Mouse (Mus musculus) layer of hippocampus, postnatal 36 days (tissue): Measurements from ENCODE around the gene Aldh3b2. TPM values are rescaled to one million over a fixed set of nuclear protein-coding genes. Genes with fewer than 3 reads are reported as not detected.

ENCODE experiments used
- DNase-seq, 2 experiments: peaks; one replicate each; pipeline ENCODE4 v3.0.0; 2022
- total RNA-seq, 2 experiments: library from RNA; stranded (reverse); gene quantifications; 2 replicates each; pipeline ENCODE4 v1.2.3; 2021

Aldh3b2 gene
- total RNA-seq, 2 experiments from 2014 or later, result 0.72 to 0.86 TPM

DNA sequence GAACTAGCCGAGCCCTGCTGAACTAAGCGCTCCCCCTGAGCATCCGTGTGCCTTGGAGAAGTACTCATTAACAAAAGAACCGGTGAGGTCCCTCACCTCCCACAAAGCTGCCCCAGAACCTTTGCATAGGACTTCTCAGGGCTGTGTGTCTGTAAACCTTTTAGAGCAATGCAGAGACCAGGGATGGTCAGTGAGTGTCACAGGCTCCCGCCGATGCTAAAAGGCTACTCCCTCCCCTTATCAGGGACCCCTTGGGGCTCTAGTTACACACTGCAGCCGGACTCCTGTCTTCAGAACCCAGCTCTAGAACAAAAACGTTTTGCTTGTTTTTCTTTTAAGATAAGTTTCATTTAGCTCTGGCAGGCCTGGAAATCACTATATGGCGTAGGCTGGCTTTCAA lies 40.9 kb downstream of the Aldh3b2 start:
- DNase-seq, result no peak

DNA sequence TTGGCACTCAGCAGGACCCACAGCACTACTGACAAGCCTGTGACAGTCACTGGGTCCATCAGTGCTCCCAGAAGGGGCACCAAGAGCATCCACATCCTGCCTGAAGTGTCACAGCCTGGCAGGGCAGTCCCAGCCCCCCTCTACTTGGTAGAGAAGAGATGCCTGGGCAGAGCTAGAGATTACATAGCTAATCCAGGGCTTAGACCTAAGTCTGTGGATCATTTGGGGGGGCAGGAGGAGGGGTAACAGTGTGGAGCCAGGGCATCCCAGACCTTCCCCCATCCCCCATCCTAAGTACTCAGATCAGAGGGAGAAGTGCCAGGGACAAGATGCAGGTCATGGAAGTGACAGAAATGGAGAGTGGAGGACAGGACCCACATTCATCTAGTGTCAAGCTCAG lies 42.7 kb downstream of the Aldh3b2 start:
- DNase-seq, result no peak

- no peak for DNase-seq
These were observed 43.5 kb downstream of the Aldh3b2 start for GRCm38 (mm10) chr19:4015635-4016034.

DNA sequence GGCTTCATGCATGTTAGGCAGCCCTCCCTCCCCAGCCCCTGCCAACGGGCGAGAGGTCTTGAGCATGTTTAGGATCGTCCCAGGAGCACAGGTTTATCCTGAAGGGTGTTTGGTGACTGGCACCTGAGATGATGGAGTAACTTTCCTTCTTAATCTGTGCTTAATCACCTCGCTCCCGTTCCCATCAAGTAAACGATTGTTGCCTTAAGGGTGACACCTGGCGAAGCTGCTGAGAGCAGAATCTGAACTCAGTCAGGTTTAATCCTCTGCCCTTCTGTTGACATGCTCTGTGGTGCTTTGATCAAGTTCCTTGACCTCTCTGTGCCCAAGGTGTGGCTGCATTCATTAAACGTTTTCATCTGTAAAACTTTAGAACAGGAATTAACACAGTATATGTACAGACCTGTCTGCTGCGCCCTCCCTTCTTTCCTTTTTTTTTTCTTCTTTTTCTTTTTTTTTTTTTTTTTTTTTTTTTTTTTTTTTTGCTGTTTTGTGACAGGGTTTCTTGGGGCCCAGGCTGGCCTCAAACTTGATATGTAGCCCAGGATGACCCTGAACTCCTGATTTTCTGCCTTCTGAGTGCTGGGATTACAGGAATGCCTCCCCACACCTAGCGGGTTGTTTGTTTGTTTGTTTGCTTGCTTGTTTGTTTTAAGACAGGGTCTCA lies 45.9 kb downstream of the Aldh3b2 start:
- DNase-seq, result no peak

DNA sequence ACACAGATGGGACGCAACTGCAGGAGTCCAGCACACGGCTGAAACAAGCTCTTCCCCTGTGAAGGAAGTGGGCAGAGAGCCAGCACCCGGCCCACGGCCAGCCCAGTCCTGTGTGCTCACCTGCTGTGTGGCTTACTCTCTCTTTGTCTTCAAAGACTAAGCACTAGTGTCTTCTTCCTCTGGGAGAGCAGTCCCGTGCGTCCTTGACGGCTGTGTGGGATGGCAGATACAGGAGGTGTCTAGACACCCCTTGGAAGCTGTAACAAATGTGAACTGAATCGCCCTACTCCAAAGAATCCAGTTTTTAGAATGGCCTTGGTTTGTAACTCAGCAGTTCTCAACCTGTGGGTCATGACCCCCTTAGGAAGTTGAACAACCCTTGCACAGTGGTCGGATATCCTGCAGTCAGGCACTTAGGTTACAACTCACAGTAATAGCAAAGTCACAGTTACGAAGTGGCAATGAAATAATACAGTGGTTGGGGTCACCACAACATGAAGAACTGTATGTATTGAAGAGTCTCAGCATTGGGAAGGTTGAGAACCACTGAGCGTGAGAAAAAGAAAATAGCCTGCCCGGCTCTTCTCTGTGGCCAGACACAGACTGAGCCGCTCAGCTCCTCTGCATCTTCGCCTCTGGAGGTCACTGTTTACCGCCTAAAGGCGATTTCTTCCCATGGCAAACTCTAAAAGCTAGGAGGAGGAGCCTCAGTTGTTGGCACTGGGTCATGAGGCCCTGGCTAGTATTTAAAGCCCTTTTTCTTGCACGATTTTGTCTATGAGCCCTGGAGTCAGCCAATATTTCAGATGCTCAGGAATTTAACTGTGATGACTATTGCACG lies 46.8 kb downstream of the Aldh3b2 start:
- peak; percentile 71 to 77 for DNase-seq

DNA sequence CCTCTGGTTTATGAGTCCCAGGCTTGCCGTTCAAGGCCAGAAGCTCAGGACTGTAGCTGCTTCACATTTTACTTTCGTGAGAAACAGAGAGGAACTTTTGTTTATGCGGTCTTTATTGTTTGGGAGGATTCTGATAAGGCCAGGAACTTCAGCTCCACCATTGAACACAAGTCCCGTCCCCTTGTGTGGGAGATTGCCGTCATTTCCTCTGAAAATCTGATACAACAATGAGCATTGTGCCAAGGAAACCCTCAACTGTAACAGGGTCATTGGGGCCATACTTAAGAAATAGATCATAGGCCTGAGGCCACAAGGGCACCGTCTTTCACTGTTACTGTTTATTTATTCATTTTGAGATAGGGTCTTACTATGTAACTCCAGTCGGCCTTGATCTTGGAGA lies 51.1 kb downstream of the Aldh3b2 start:
- DNase-seq, result no peak

DNA sequence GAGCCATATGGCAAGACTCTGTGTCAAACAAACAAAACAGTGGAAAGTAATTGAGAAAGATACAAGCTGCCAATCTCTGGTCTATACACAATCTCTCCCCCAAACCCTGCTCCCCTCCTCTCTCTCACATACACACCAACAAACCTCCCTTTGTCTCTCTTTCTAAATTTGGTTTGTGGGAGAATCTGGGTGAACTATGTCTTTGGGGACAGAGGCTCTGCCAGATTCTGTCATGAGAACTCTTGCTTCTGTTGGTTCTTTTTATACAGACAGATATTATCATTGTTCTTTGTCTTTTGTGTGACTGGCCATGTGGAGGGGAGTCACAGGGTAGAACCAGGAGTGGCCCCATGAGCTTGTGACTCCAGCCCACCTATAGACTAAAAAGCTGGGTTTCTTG lies 55.4 kb downstream of the Aldh3b2 start:
- no peak for DNase-seq

Other genes with a start within 250 kb of the Aldh3b2 start
- 10 to 100 TPM; 56.6 to 60.1 TPM for gene Kmt5b, start 204.9 kb upstream of the Aldh3b2 start, total RNA-seq
- gene Chka, start 120.6 kb upstream of the Aldh3b2 start, total RNA-seq, result 100 to 1,000 TPM; 106 to 122 TPM
- gene Tcirg1, start 65.2 kb upstream of the Aldh3b2 start, total RNA-seq, result 10 to 100 TPM; 20.2 to 22.4 TPM
- gene Ndufs8, start 59.6 kb upstream of the Aldh3b2 start, total RNA-seq, result 100 to 1,000 TPM; 133 to 144 TPM
- gene Aldh3b1, start 42.5 kb upstream of the Aldh3b2 start, total RNA-seq, result 1 to 10 TPM; 2.8 to 3.0 TPM
- 10 to 100 TPM; 14.2 to 14.5 TPM for gene Unc93b1, start 37.1 kb upstream of the Aldh3b2 start, total RNA-seq
- not detected for gene Aldh3b3, start 13.7 kb upstream of the Aldh3b2 start, total RNA-seq
- gene Acy3, start 14.2 kb downstream of the Aldh3b2 start, total RNA-seq, result 1 to 10 TPM; 1.4 TPM
- not detected for gene Tbx10, start 20.4 kb downstream of the Aldh3b2 start, total RNA-seq
- gene Nudt8, start 28.3 kb downstream of the Aldh3b2 start, total RNA-seq, result 10 to 100 TPM in 1 of 2 experiments, 1 to 10 TPM in 1; 8.2 to 11.1 TPM
- 1 to 10 TPM; 1.4 to 2.1 TPM for gene Gm49405, start 28.3 kb downstream of the Aldh3b2 start, total RNA-seq
- gene Doc2g, start 31.0 kb downstream of the Aldh3b2 start, total RNA-seq, result 1 to 10 TPM; 4.2 to 4.4 TPM
- 100 to 1,000 TPM; 238 to 250 TPM for gene Ndufv1, start 40.5 kb downstream of the Aldh3b2 start, total RNA-seq
- 100 to 1,000 TPM; 377 to 393 TPM for gene Gstp1, start 65.7 kb downstream of the Aldh3b2 start, total RNA-seq
- 10 to 100 TPM; 36.3 to 43.5 TPM for gene Gstp2, start 73.7 kb downstream of the Aldh3b2 start, total RNA-seq
- gene Gstp3, start 87.2 kb downstream of the Aldh3b2 start, total RNA-seq, result not detected
- gene Cabp2, start 109.2 kb downstream of the Aldh3b2 start, total RNA-seq, result not detected
- gene Cdk2ap2, start 124.9 kb downstream of the Aldh3b2 start, total RNA-seq, result 10 to 100 TPM; 29.7 to 46.0 TPM
- 100 to 1,000 TPM; 169 to 174 TPM for gene Pitpnm1, start 127.7 kb downstream of the Aldh3b2 start, total RNA-seq
- gene Aip, start 153.5 kb downstream of the Aldh3b2 start, total RNA-seq, result 100 to 1,000 TPM; 108 to 128 TPM
- under 1 TPM; 0.10 TPM for gene Gpr152, start 167.5 kb downstream of the Aldh3b2 start, total RNA-seq
- under 1 TPM; 0.17 to 0.28 TPM for gene Cabp4, start 171.7 kb downstream of the Aldh3b2 start, total RNA-seq
- 10 to 100 TPM; 83.8 to 90.0 TPM for gene Coro1b, start 176.3 kb downstream of the Aldh3b2 start, total RNA-seq
- gene Ptprcap, start 181.3 kb downstream of the Aldh3b2 start, total RNA-seq, result 1 to 10 TPM; 1.6 to 3.8 TPM
- gene Rps6kb2, start 191.0 kb downstream of the Aldh3b2 start, total RNA-seq, result 10 to 100 TPM; 34.5 to 45.1 TPM
- 1 to 10 TPM; 7.1 to 9.9 TPM for gene Carns1, start 203.2 kb downstream of the Aldh3b2 start, total RNA-seq
- 1 to 10 TPM in 1 of 2 experiments, under 1 TPM in 1; 0.56 to 1.3 TPM for gene Tbc1d10c, start 219.0 kb downstream of the Aldh3b2 start, total RNA-seq
- gene Ppp1ca, start 219.7 kb downstream of the Aldh3b2 start, total RNA-seq, result 100 to 1,000 TPM; 255 to 265 TPM
- gene Rad9a, start 229.3 kb downstream of the Aldh3b2 start, total RNA-seq, result 1 to 10 TPM; 5.5 to 7.1 TPM
- under 1 TPM; 0.32 to 0.83 TPM for gene Clcf1, start 241.9 kb downstream of the Aldh3b2 start, total RNA-seq
- gene AC109138.7, start 242.0 kb downstream of the Aldh3b2 start, total RNA-seq, result not detected